Mouse (Mus musculus) limb, embryonic 13.5 days (tissue): ENCODE measurements around the gene Nsl1. TPM values are rescaled to one million over a fixed set of nuclear protein-coding genes. Genes with fewer than 3 reads are reported as not detected.
A peak's percentile ranks its signal among the peaks of the same experiment; 100 is the strongest.

Source experiments
- ATAC-seq: fragments of 200-750 bp; cut with Nextera tagmentation; 2 replicates; pipeline ENCODE4 v1.8.0; 2017; ENCODE audit warnings: low read depth, moderate number of reproducible peaks, moderate TSS enrichment; ENCODE audit not compliant: low FRiP score
- H3K27ac ChIP-seq: fragments of 300-500 bp; sonication (generic); 2 replicates; pipeline ENCODE4 v1.5.1; 2015; ENCODE audit warnings: inconsistent platforms, mild to moderate bottlenecking, moderate library complexity
- H3K27me3 ChIP-seq: fragments of 300-500 bp; sonication (generic); 2 replicates; pipeline ENCODE4 v1.6.1; 2015; ENCODE audit warnings: mild to moderate bottlenecking, inconsistent platforms
- H3K36me3 ChIP-seq: fragments of 300-500 bp; sonication (generic); 2 replicates; pipeline ENCODE4 v1.6.1; 2015; ENCODE audit warnings: inconsistent platforms, mild to moderate bottlenecking, moderate library complexity
- H3K4me1 ChIP-seq: fragments of 300-500 bp; sonication (generic); 2 replicates; pipeline ENCODE4 v1.6.1; 2015; ENCODE audit warnings: inconsistent platforms
- H3K4me2 ChIP-seq: fragments of 300-500 bp; sonication (generic); replicated peaks from 2 replicates; pipeline ENCODE4 v1.6.1; 2015; ENCODE audit warnings: inconsistent platforms, mild to moderate bottlenecking, moderate library complexity
- H3K4me3 ChIP-seq: fragments of 300-500 bp; sonication (generic); 2 replicates; pipeline ENCODE4 v1.5.1; 2015; ENCODE audit warnings: moderate library complexity, mild to moderate bottlenecking, inconsistent platforms
- H3K9ac ChIP-seq: fragments of 300-500 bp; sonication (generic); 2 replicates; pipeline ENCODE4 v1.6.1; 2015; ENCODE audit warnings: mild to moderate bottlenecking, inconsistent platforms
- H3K9me3 ChIP-seq: fragments of 300-500 bp; sonication (generic); 2 replicates; pipeline ENCODE4 v1.6.1; 2016; ENCODE audit warnings: inconsistent platforms
- WGBS: fragments of 180-500 bp; shearing (Covaris S2); methylation state at CpG from one replicate; pipeline ENCODE4 v1.1.7; 2015; 5-methylcytosine and 5-hydroxymethylcytosine counted together
- polyA plus RNA-seq: library from polyadenylated mRNA; unstranded; fragments of >200 nt; fragmentation: Nextera tagmentation; extraction: Ambion mirVana; gene quantifications from 2 replicates; pipeline ENCODE4 v1.2.1, GENCODE M21; 2015

The Nsl1 gene
- polyA plus RNA-seq, 1 experiment from 2014 or later, result 24.2 TPM

GRCm38 (mm10) chr1:191125811-191126638, 63.2 kb downstream of the Nsl1 start:
- Histone ChIP-seq H3K4me3 (peak overlapping the region; percentile 39), H3K9ac (peak overlapping the region; percentile 55; the same call in 1 of the 2 replicates), H3K4me1 (0 out of 2 replicates have a peak, but pooled peaks cover 8% of the 10 kb centered on the region), H3K9me3 (peaks cover 12% of the 10 kb centered on the region; the same call in 1 of the 2 replicates), H3K27me3 (peaks cover 14% of the 10 kb centered on the region; the same call in 1 of the 2 replicates), H3K27ac (no peak overlapping the region), H3K36me3 (no peaks in the 10 kb centered on the region), H3K4me2 (peak overlapping the region; percentile 68)
- 13% methylated on average over 38 of the region's 38 CpGs for WGBS
- peak; percentile 81 for ATAC-seq

- WGBS, result 80% methylated on average over 2 of the region's 2 CpGs
Observed at GRCm38 (mm10) chr1:191131692-191132091, 68.9 kb downstream of the Nsl1 start.

GRCm38 (mm10) chr1:191132240-191132639, 69.4 kb downstream of the Nsl1 start:
- ATAC-seq, result no peak
- no peak overlapping the region for H3K4me2 ChIP-seq
- no peaks in the 10 kb centered on the region for H3K4me1 ChIP-seq
- no peak overlapping the region for H3K9ac ChIP-seq
- WGBS, result 72% methylated on average over 5 of the region's 5 CpGs
- H3K9me3 ChIP-seq, result peaks cover 12% of the 10 kb centered on the region; the same call in 1 of the 2 replicates
- no peaks in the 10 kb centered on the region for H3K27me3 ChIP-seq
- no peak overlapping the region for H3K4me3 ChIP-seq
- no peak overlapping the region for H3K27ac ChIP-seq
- no peaks in the 10 kb centered on the region for H3K36me3 ChIP-seq

More at GRCm38 (mm10) chr1:191131692-191132091, 68.9 kb downstream of the Nsl1 start:
- Histone ChIP-seq H3K4me1 (no peaks in the 10 kb centered on the region), H3K4me2 (no peak overlapping the region), H3K36me3 (no peaks in the 10 kb centered on the region), H3K27ac (no peak overlapping the region), H3K27me3 (no peaks in the 10 kb centered on the region), H3K9ac (no peak overlapping the region), H3K4me3 (no peak overlapping the region), H3K9me3 (peaks cover 12% of the 10 kb centered on the region; the same call in 1 of the 2 replicates)
- ATAC-seq, result no peak

GRCm38 (mm10) chr1:191132934-191133333, 70.1 kb downstream of the Nsl1 start:
- 73% methylated on average over 5 of the region's 5 CpGs for WGBS
- Histone ChIP-seq H3K9me3 (peaks cover 12% of the 10 kb centered on the region; the same call in 1 of the 2 replicates), H3K4me3 (no peak overlapping the region), H3K4me1 (no peaks in the 10 kb centered on the region), H3K27ac (no peak overlapping the region), H3K27me3 (no peaks in the 10 kb centered on the region), H3K36me3 (no peaks in the 10 kb centered on the region), H3K9ac (no peak overlapping the region), H3K4me2 (no peak overlapping the region)
- no peak for ATAC-seq

- H3K9me3 ChIP-seq, result no peaks in the 10 kb centered on the region
- H3K4me3 ChIP-seq, result no peak overlapping the region
- no peak overlapping the region for H3K27ac ChIP-seq
- H3K9ac ChIP-seq, result no peak overlapping the region
- 49% methylated on average over 4 of the region's 4 CpGs for WGBS
- no peaks in the 10 kb centered on the region for H3K4me1 ChIP-seq
- H3K27me3 ChIP-seq, result no peaks in the 10 kb centered on the region
- H3K4me2 ChIP-seq, result no peak overlapping the region
- no peaks in the 10 kb centered on the region for H3K36me3 ChIP-seq
- no peak for ATAC-seq
Observed at GRCm38 (mm10) chr1:191135406-191135805, 72.6 kb downstream of the Nsl1 start.

Other genes starting within 250 kb of the Nsl1 start
- gene Rps6kc1, start 151.2 kb upstream of the Nsl1 start, polyA plus RNA-seq, result 17.2 and 17.3 TPM in 2 replicates
- gene Angel2, start 137.9 kb upstream of the Nsl1 start, polyA plus RNA-seq, result 55.1 and 55.3 TPM in 2 replicates
- 64.4 and 72.7 TPM in 2 replicates for gene Vash2, start 83.7 kb upstream of the Nsl1 start, polyA plus RNA-seq
- gene Flvcr1, start 36.9 kb upstream of the Nsl1 start, polyA plus RNA-seq, result 5.2 and 5.8 TPM in 2 replicates
- not detected in 2 replicates for gene Spata45, start 26.4 kb upstream of the Nsl1 start, polyA plus RNA-seq
- 15.0 and 15.3 TPM in 2 replicates for gene Tatdn3, start 80 bp upstream of the Nsl1 start, polyA plus RNA-seq
- gene Batf3, start 34.8 kb downstream of the Nsl1 start, polyA plus RNA-seq, result 16.6 and 16.7 TPM in 2 replicates
- gene Fam71a, start 101.8 kb downstream of the Nsl1 start, polyA plus RNA-seq, result not detected in 2 replicates
- 4.2 and 4.3 TPM in 2 replicates for gene Atf3, start 155.0 kb downstream of the Nsl1 start, polyA plus RNA-seq